Comparison of ENCODE assay signal across 19 mouse cellular contexts in genomic region chr9:62664115-62664725, GRCm38 (mm10). TPM values are rescaled to one million over a fixed set of nuclear protein-coding genes. Genes with fewer than 3 reads are reported as not detected.
DNase-seq lines count a peak whose midpoint lies in the region; ATAC-seq lines count a peak whose summit lies in the region.
"Had no signal": no experiment of that assay in that cellular context is flagged by ENCODE, and none has a peak within 500 bp of the region (broad histone marks: within the 10 kb centered on the region; RNA-seq: fewer than 3 reads in every experiment).

No protein-coding gene starts in this region.

- no peak overlapping the region for H3K9ac ChIP-seq in forebrain, embryonic 14.5 days (ENCODE audit: low read length)
- H3K9ac ChIP-seq in forebrain, embryonic 12.5 days, result no peak overlapping the region
- H3K9ac ChIP-seq in limb, embryonic 11.5 days (ENCODE audit: low read length), result no peak overlapping the region
- no peak overlapping the region for H3K9ac ChIP-seq in intestine, embryonic 15.5 days
- H3K9ac ChIP-seq: embryonic facial prominence, embryonic 12.5 days; liver, embryonic 13.5 days; neural tube, embryonic 12.5 days had no signal

- H3K4me3 ChIP-seq in forebrain, embryonic 14.5 days (ENCODE audit: low read depth, low read length), result no peak overlapping the region
- no peak overlapping the region for H3K4me3 ChIP-seq in forebrain, embryonic 12.5 days (replicated peaks)
- H3K4me3 ChIP-seq in limb, embryonic 11.5 days (ENCODE audit: low read depth, low read length), result no peak overlapping the region
- no peak overlapping the region for H3K4me3 ChIP-seq in limb, embryonic 10.5 days
- no peak overlapping the region for H3K4me3 ChIP-seq in intestine, embryonic 15.5 days (replicated peaks)
- H3K4me3 ChIP-seq: embryonic facial prominence, embryonic 12.5 days; left cerebral cortex, adult 2 months; liver, embryonic 13.5 days; neural tube, embryonic 12.5 days had no signal

- no peaks in the 10 kb centered on the region for H3K27me3 ChIP-seq in forebrain, embryonic 14.5 days (replicated peaks; ENCODE audit: control insufficient read depth, insufficient read depth, low read length)
- H3K27me3 ChIP-seq in forebrain, embryonic 12.5 days, result no peaks in the 10 kb centered on the region
- H3K27me3 ChIP-seq in limb, embryonic 11.5 days (ENCODE audit: control insufficient read depth, insufficient read depth, low read length), result no peaks in the 10 kb centered on the region
- no peaks in the 10 kb centered on the region for H3K27me3 ChIP-seq in limb, embryonic 10.5 days (ENCODE audit: low read depth, poor library complexity, severe bottlenecking)
- H3K27me3 ChIP-seq in intestine, embryonic 15.5 days (replicated peaks), result no peaks in the 10 kb centered on the region
- H3K27me3 ChIP-seq: embryonic facial prominence, embryonic 12.5 days; liver, embryonic 13.5 days; neural tube, embryonic 12.5 days had no signal

- DNase-seq in forebrain, embryonic 14.5 days (ENCODE audit: low spot score), result peak; percentile 20
- DNase-seq in limb, embryonic 11.5 days (ENCODE audit: low spot score), result peak; percentile 31
- no peak for DNase-seq in limb, embryonic 10.5 days (ENCODE audit: low spot score)
- DNase-seq in NIH3T3 (ENCODE audit: low read depth), result peak; percentile 62
- no peak for DNase-seq in urinary bladder, adult 18-20 months (ENCODE audit: low spot score in 2 of 2)
- DNase-seq: cerebellum, adult 2 months; heart, postnatal 14 days; liver, embryonic 13.5 days; midbrain, embryonic 14.5 days; right cerebral cortex, adult 18-20 months had no signal

- 53% methylated on average over 10 of the region's 10 CpGs for WGBS in forebrain, embryonic 14.5 days
- 67% methylated on average over 10 of the region's 10 CpGs for WGBS in forebrain, embryonic 12.5 days
- 51% methylated on average over 10 of the region's 10 CpGs for WGBS in limb, embryonic 11.5 days
- 62% methylated on average over 10 of the region's 10 CpGs for WGBS in limb, embryonic 10.5 days
- WGBS in intestine, embryonic 15.5 days, result 30% methylated on average over 10 of the region's 10 CpGs

- no peaks in the 10 kb centered on the region for H3K36me3 ChIP-seq in forebrain, embryonic 14.5 days (ENCODE audit: control insufficient read depth, insufficient read depth, low read length)
- no peaks in the 10 kb centered on the region for H3K36me3 ChIP-seq in forebrain, embryonic 12.5 days (replicated peaks)
- H3K36me3 ChIP-seq in limb, embryonic 11.5 days (ENCODE audit: control insufficient read depth, insufficient read depth, low read length), result no peaks in the 10 kb centered on the region
- no peaks in the 10 kb centered on the region for H3K36me3 ChIP-seq in limb, embryonic 10.5 days
- no peaks in the 10 kb centered on the region for H3K36me3 ChIP-seq in intestine, embryonic 15.5 days
- H3K36me3 ChIP-seq: embryonic facial prominence, embryonic 12.5 days; G1E; liver, embryonic 13.5 days; neural tube, embryonic 12.5 days had no signal

- ATAC-seq in forebrain, embryonic 14.5 days, result no peak
- ATAC-seq in forebrain, embryonic 12.5 days (ENCODE audit: low FRiP score), result no peak
- ATAC-seq in limb, embryonic 11.5 days (ENCODE audit: insufficient number of reproducible peaks, low FRiP score, low TSS enrichment, low read depth), result no peak
- ATAC-seq in intestine, embryonic 15.5 days, result no peak
- ATAC-seq in activated CD4-positive, CD25-positive, alpha-beta regulatory T cell, adult 4 months, result no peak
- ATAC-seq: hindbrain, embryonic 16.5 days had no signal

- H3K4me1 ChIP-seq in forebrain, embryonic 14.5 days (ENCODE audit: control insufficient read depth, insufficient read depth, low read length), result no peaks in the 10 kb centered on the region
- H3K4me1 ChIP-seq in forebrain, embryonic 12.5 days, result no peaks in the 10 kb centered on the region
- peaks cover 3% of the 10 kb centered on the region; the same call in 1 of the 2 replicates for H3K4me1 ChIP-seq in limb, embryonic 11.5 days (ENCODE audit: control insufficient read depth, insufficient read depth, low read length)
- H3K4me1 ChIP-seq in limb, embryonic 10.5 days, result peaks cover 12% of the 10 kb centered on the region
- no peaks in the 10 kb centered on the region; the same call in 1 of the 2 replicates for H3K4me1 ChIP-seq in intestine, embryonic 15.5 days (replicated peaks)
- H3K4me1 ChIP-seq: liver, embryonic 13.5 days had no signal

- H3K4me2 ChIP-seq in forebrain, embryonic 14.5 days (ENCODE audit: low read length), result no peak overlapping the region
- no peak overlapping the region for H3K4me2 ChIP-seq in forebrain, embryonic 12.5 days
- H3K4me2 ChIP-seq in limb, embryonic 11.5 days (ENCODE audit: low read depth, severe bottlenecking), result no peak overlapping the region
- H3K4me2 ChIP-seq in intestine, embryonic 15.5 days (replicated peaks), result no peak overlapping the region
- H3K4me2 ChIP-seq: embryonic facial prominence, embryonic 12.5 days; liver, embryonic 13.5 days; neural tube, embryonic 12.5 days had no signal

- 0 out of 2 replicates have a peak overlapping the region, but pooled peaks have one; percentile 27 for H3K27ac ChIP-seq in forebrain, embryonic 14.5 days (ENCODE audit: low read depth, low read length)
- no peak overlapping the region for H3K27ac ChIP-seq in forebrain, embryonic 12.5 days
- H3K27ac ChIP-seq in limb, embryonic 11.5 days (replicated peaks; ENCODE audit: low read depth, low read length), result no peak overlapping the region
- H3K27ac ChIP-seq in limb, embryonic 10.5 days, result no peak overlapping the region
- H3K27ac ChIP-seq in intestine, embryonic 15.5 days, result peak overlapping the region; percentile 8; the same call in 1 of the 2 replicates
- H3K27ac ChIP-seq: embryonic facial prominence, embryonic 12.5 days; left cerebral cortex, adult 2 months; liver, embryonic 13.5 days; macrophage; neural tube, embryonic 12.5 days had no signal

- H3K9me3 ChIP-seq in forebrain, embryonic 14.5 days (replicated peaks; ENCODE audit: control insufficient read depth, low read length), result no peaks in the 10 kb centered on the region
- no peaks in the 10 kb centered on the region for H3K9me3 ChIP-seq in forebrain, embryonic 12.5 days
- no peaks in the 10 kb centered on the region for H3K9me3 ChIP-seq in limb, embryonic 11.5 days (ENCODE audit: control insufficient read depth, low read length)
- H3K9me3 ChIP-seq in limb, embryonic 10.5 days (replicated peaks), result no peaks in the 10 kb centered on the region
- no peaks in the 10 kb centered on the region for H3K9me3 ChIP-seq in intestine, embryonic 15.5 days
- H3K9me3 ChIP-seq: embryonic facial prominence, embryonic 12.5 days; G1E; liver, embryonic 13.5 days; neural tube, embryonic 12.5 days had no signal

RNA-seq across cellular contexts. Expression of gene Itga11, which starts 13.4 kb away (rescaled TPM):
- 0.85 and 1.2 TPM in 2 replicates for polyA plus RNA-seq in forebrain, embryonic 14.5 days (2014; fragmentation: Nextera tagmentation; extraction: Ambion mirVana)
- polyA plus RNA-seq in forebrain, embryonic 12.5 days (2016; fragmentation: Nextera tagmentation; extraction: Ambion mirVana), result 3.6 and 4.0 TPM in 2 replicates
- 3.5 and 4.2 TPM in 2 replicates for polyA plus RNA-seq in limb, embryonic 11.5 days (2014; fragmentation: Nextera tagmentation; extraction: Ambion mirVana)
- 0.45 and 2.2 TPM in 2 replicates for polyA plus RNA-seq in limb, embryonic 10.5 days (2016; fragmentation: Nextera tagmentation; extraction: Ambion mirVana)
- polyA plus RNA-seq in intestine, embryonic 15.5 days (2015; fragmentation: Nextera tagmentation; extraction: Ambion mirVana), result 3.0 and 3.2 TPM in 2 replicates
- under 1 TPM; 0.07 to 0.18 TPM for polyA plus RNA-seq in activated CD4-positive, CD25-positive, alpha-beta regulatory T cell, adult 4 months (2017; shearing (Covaris generic))
- polyA plus RNA-seq: G1E, macrophage had no signal

Comparison
In these comparisons a context has a peak if more than half of its experiments do, and no peak if none do; other contexts are left out.
1. DNase-seq: peak in forebrain, embryonic 14.5 days (single experiment), limb, embryonic 11.5 days (single experiment) and NIH3T3 (single experiment); none in limb, embryonic 10.5 days (single experiment) and urinary bladder, adult 18-20 months (0 of 2).
2. H3K27ac ChIP-seq: peak in forebrain, embryonic 14.5 days (single experiment) and intestine, embryonic 15.5 days (single experiment); none in forebrain, embryonic 12.5 days (single experiment), limb, embryonic 11.5 days (single experiment) and limb, embryonic 10.5 days (single experiment).